Mouse (Mus musculus): ENCODE results near the gene Tex2. TPM values are rescaled to one million over a fixed set of nuclear protein-coding genes. Genes with fewer than 3 reads are reported as not detected.
"Not testable (repeated sequence)": the region's sequence is repeated elsewhere in the genome, so short reads cannot be mapped to it uniquely, and the experiment has no call there.

Tex2 gene
- polyA plus RNA-seq, 1 experiment from 2014 or later = 32.1 TPM

DNA sequence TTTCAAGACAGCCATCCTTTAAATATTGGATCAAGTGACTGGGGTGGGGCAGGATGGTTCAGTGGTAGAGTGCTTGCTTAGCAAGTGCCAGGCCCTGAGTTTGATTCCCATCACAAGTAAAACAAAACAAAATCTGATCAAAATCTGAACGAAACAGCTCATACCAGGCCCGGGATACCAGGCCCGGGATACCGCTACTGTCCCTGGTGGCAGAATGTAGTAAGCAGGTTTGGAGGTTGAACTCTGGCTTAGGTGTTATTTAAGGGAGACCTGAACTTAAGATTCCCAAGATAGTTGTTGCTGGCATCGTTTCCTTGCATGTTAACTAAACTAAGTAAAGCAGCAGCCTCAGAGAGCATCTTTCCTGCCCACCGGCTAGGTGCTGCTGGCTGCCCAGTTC lies 107.0 kb downstream of the Tex2 start:
- Histone ChIP-seq H3K4me1 (peaks cover 8% of the 10 kb centered on the region), H3K4me3 (no peak overlapping the region), H3K27ac (no peak overlapping the region), H3K4me2 (no peak overlapping the region), H3K9ac (no peak overlapping the region), H3K36me3 (replicated peaks) (peaks cover 16% of the 10 kb centered on the region), H3K9me3 (no peaks in the 10 kb centered on the region), H3K27me3 (replicated peaks) (no peaks in the 10 kb centered on the region)
- 80% methylated on average over 6 of the region's 6 CpGs for WGBS
- no peak for ATAC-seq (replicated peaks)

DNA sequence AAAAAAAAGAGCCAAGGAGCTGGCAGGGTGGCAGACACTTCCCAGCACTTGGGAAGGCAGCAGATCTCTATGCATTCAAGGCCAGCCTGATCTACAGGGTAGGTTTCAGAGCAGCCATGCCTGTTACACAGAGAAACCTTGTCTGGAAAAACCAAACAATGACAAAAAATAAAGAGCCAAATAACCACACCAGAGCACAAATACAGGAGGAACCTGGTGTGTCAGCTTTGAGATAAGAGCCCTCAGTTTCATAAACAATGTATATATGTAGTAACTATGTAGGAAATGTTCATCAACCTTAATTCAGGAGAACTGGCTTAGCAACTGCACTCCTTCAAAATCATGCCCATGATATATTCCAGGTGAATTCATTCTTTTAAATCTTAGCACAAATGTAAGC lies 109.1 kb downstream of the Tex2 start:
- Histone ChIP-seq H3K27ac (no peak overlapping the region), H3K4me1 (peaks cover 14% of the 10 kb centered on the region), H3K4me2 (no peak overlapping the region), H3K27me3 (replicated peaks) (no peaks in the 10 kb centered on the region), H3K4me3 (no peak overlapping the region), H3K36me3 (replicated peaks) (peaks cover 5% of the 10 kb centered on the region), H3K9me3 (no peaks in the 10 kb centered on the region), H3K9ac (no peak overlapping the region)
- no peak for ATAC-seq (replicated peaks)

DNA sequence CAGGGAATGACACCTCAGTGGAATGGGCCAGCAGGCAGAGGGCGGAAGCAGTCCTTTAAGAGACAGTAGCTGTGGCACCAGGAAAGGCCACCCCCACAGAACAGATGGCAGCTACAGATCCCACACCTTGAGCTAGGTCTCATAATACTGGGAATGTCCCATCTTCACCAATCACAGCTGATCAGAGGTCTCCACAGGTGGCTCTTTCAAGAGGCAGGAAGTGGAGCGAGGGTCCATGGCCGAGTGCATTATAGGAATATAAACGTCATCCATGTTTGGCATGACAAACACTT lies 109.9 kb downstream of the Tex2 start:
- ATAC-seq (replicated peaks) = no peak
- Histone ChIP-seq H3K27me3 (replicated peaks) (no peaks in the 10 kb centered on the region), H3K36me3 (replicated peaks) (no peaks in the 10 kb centered on the region; the same call in 1 of the 2 replicates), H3K4me1 (peaks cover 14% of the 10 kb centered on the region), H3K4me2 (no peak overlapping the region), H3K9me3 (no peaks in the 10 kb centered on the region), H3K27ac (no peak overlapping the region), H3K9ac (no peak overlapping the region), H3K4me3 (no peak overlapping the region)
- 82% methylated on average over 4 of the region's 4 CpGs for WGBS

DNA sequence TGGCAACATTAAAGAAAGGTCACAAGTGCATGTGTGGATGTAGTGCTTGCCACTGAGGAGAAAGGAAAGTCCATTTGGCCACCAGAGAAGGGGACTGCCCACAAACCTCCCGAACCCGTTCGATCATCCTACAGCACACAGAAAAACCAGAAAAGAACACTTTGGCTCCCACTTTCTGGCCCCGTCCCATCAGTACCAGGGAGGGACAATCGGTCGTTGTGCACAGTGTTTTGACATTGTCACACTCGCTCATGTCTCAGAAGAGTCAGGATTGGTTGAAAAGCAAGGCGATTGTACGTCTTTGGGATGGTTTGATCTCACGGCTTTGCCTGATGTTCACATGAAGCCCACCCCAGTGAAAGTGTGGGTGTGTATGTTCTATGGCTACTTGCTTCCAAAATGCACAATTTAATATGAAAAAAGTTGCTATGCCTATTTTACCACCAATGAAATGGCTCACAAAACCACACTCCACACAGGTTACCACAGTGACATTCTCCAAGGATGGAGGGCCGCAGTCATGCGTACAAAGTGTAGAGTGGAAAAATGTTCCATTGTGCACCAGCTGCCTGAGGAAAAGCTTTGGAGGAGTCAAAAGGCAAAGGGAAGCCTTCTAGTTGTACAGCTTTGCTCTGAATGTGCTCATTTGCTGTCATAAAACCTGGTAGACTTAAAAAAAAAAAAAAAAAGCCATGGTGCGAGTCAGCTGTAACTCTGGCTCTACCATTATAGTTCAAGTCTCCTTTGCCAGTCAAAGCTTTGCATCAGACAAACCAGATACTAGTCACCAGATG lies 110.4 kb downstream of the Tex2 start:
- no peak overlapping the region for H3K4me2 ChIP-seq
- no peak for ATAC-seq (replicated peaks)
- 58% methylated on average over 13 of the region's 13 CpGs for WGBS
- H3K9ac ChIP-seq = no peak overlapping the region
- no peaks in the 10 kb centered on the region for H3K36me3 ChIP-seq (replicated peaks)
- peaks cover 14% of the 10 kb centered on the region for H3K4me1 ChIP-seq
- no peaks in the 10 kb centered on the region for H3K27me3 ChIP-seq (replicated peaks)
- no peak overlapping the region for H3K4me3 ChIP-seq
- no peak overlapping the region for H3K27ac ChIP-seq
- H3K9me3 ChIP-seq = no peaks in the 10 kb centered on the region

DNA sequence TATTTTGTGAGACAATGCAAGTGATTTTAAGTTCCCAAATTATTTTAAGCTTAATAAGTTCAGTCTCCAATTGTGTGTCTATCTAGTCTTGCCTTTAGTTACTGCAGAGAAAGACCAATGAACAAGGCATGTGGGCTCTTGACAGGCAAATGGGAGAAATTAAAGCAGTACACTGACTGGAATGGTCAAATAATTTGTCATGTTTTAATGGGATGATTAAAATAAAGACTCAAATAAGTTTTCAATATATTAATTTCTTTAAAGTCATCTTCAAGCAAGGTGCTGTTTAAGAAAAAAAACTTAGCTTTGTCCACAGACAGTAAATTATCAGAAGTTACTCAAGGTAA lies 111.1 kb downstream of the Tex2 start:
- Histone ChIP-seq H3K9ac (peak overlapping the region; percentile 89; the same call in 1 of the 2 replicates), H3K36me3 (replicated peaks) (no peaks in the 10 kb centered on the region), H3K4me3 (peak overlapping the region; percentile 85; the same call in 1 of the 2 replicates), H3K27ac (0 out of 2 replicates have a peak overlapping the region, but pooled peaks have one; percentile 94), H3K27me3 (replicated peaks) (no peaks in the 10 kb centered on the region), H3K4me1 (peaks cover 14% of the 10 kb centered on the region), H3K9me3 (no peaks in the 10 kb centered on the region), H3K4me2 (peak overlapping the region; percentile 62)
- no peak for ATAC-seq (replicated peaks)

GRCm38 (mm10) chr11:106501308-106502158 lies 111.7 kb downstream of the Tex2 start:
- Histone ChIP-seq H3K9me3 (no peaks in the 10 kb centered on the region), H3K4me1 (peaks cover 14% of the 10 kb centered on the region), H3K9ac (peak overlapping the region; percentile 89), H3K27me3 (replicated peaks) (no peaks in the 10 kb centered on the region), H3K4me3 (peak overlapping the region; percentile 85), H3K4me2 (peak overlapping the region; percentile 62), H3K27ac (peak overlapping the region; percentile 94), H3K36me3 (replicated peaks) (no peaks in the 10 kb centered on the region)
- peak; percentile 76 for ATAC-seq (replicated peaks)
- 2% methylated on average over 22 of the region's 22 CpGs for WGBS

- peaks cover 14% of the 10 kb centered on the region for H3K4me1 ChIP-seq
- peak overlapping the region; percentile 89 for H3K9ac ChIP-seq
- peak; percentile 99 for ATAC-seq (replicated peaks)
- H3K36me3 ChIP-seq (replicated peaks) = no peaks in the 10 kb centered on the region
- H3K4me2 ChIP-seq = peak overlapping the region; percentile 62
- peak overlapping the region; percentile 85 for H3K4me3 ChIP-seq
- WGBS = under 1% methylated on average over 54 of the region's 55 CpGs
- no peaks in the 10 kb centered on the region for H3K27me3 ChIP-seq (replicated peaks)
- H3K9me3 ChIP-seq = no peaks in the 10 kb centered on the region
- H3K27ac ChIP-seq = peak overlapping the region; percentile 94
Observed at GRCm38 (mm10) chr11:106500393-106501307, 112.6 kb downstream of the Tex2 start.

DNA sequence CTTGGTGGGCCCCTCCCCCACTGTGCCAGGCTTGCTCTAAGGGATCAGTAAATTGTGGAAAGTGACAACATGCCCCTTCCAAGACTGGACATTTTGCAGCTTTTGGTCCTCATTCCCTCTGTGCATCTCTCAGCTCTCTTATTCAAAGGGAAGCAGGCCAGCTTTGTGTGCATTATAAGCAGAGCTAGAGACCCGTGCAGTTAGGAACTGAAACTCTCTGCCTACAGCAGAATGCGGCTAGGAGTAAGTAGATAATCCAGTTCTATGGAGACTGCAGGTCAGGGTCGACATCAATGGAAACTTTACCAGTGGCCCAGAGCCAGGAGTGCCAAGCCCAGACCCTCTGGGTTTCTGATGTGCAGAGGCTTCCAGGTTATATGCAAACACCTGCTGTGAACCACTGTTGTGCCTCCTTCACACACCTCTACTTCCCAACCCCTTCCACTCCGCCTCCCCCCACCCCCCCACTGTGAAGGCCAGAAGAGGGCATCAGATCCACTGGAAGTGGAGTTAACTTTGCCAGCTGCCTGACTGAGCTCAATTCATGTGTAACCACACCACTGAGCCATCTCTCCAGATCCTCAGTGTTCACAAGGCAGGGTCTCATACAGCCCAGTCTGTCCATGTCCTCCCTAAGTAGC lies 114.4 kb downstream of the Tex2 start:
- WGBS = 13% methylated on average over 4 of the region's 4 CpGs
- Histone ChIP-seq H3K4me3 (no peak overlapping the region), H3K36me3 (replicated peaks) (no peaks in the 10 kb centered on the region), H3K4me1 (peaks cover 14% of the 10 kb centered on the region), H3K27ac (no peak overlapping the region), H3K9me3 (no peaks in the 10 kb centered on the region), H3K4me2 (no peak overlapping the region), H3K27me3 (replicated peaks) (no peaks in the 10 kb centered on the region), H3K9ac (0 out of 2 replicates have a peak overlapping the region, but pooled peaks have one; percentile 0)
- ATAC-seq (replicated peaks) = no peak

DNA sequence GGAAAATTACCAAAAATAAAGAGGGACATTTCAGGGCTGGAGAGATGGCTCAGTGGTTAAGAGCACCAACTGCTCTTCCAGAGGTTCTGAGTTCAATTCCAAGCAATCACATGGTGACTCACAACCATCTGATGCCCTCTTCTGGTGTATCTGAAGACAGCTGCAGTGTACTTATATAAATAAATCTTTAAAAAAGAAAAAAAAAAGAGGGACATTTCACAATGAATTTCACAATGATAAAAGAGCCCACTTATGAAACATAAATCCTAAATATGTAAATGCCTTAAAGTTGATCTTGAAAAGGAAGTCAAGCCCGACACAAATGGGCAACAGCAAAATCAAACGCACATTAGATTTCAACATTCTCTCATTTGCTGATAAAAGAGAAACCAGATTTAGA lies 115.3 kb downstream of the Tex2 start:
- H3K4me2 ChIP-seq = no peak overlapping the region
- ATAC-seq (replicated peaks) = no peak
- no peak overlapping the region for H3K27ac ChIP-seq
- H3K27me3 ChIP-seq (replicated peaks) = no peaks in the 10 kb centered on the region
- H3K9ac ChIP-seq = no peak overlapping the region
- 94% methylated on average over 2 of the region's 2 CpGs for WGBS
- H3K4me3 ChIP-seq = no peak overlapping the region
- no peaks in the 10 kb centered on the region for H3K36me3 ChIP-seq (replicated peaks)
- H3K4me1 ChIP-seq = peaks cover 14% of the 10 kb centered on the region
- no peaks in the 10 kb centered on the region for H3K9me3 ChIP-seq

- H3K9ac ChIP-seq; H3K27ac ChIP-seq; H3K4me2 ChIP-seq; ATAC-seq (replicated peaks); H3K9me3 ChIP-seq; H3K36me3 ChIP-seq (replicated peaks); H3K27me3 ChIP-seq (replicated peaks); H3K4me3 ChIP-seq: not testable (repeated sequence)
- H3K4me1 ChIP-seq = peaks cover 13% of the 10 kb centered on the region
- 97% methylated on average over 2 of the region's 2 CpGs for WGBS
Observed at GRCm38 (mm10) chr11:106497009-106497408, 116.2 kb downstream of the Tex2 start.

GRCm38 (mm10) chr11:106492984-106493669 lies 120.1 kb downstream of the Tex2 start:
- no peaks in the 10 kb centered on the region for H3K9me3 ChIP-seq
- H3K27me3 ChIP-seq (replicated peaks) = no peaks in the 10 kb centered on the region
- H3K4me1 ChIP-seq = no peaks in the 10 kb centered on the region
- H3K4me2 ChIP-seq = no peak overlapping the region
- no peak overlapping the region for H3K27ac ChIP-seq
- H3K36me3 ChIP-seq (replicated peaks) = no peaks in the 10 kb centered on the region
- ATAC-seq (replicated peaks) = no peak
- 82% methylated on average over 7 of the region's 7 CpGs for WGBS
- H3K4me3 ChIP-seq = no peak overlapping the region
- no peak overlapping the region for H3K9ac ChIP-seq
